Mouse (Mus musculus) CH12F3 (cell line): ENCODE results near the gene Isy1.

ENCODE experiments used
- in situ Hi-C: fragments of 300-500 bp; cut with MboI; formaldehyde crosslinking; loops from 2 replicates; pipeline ENCODE4 v1.14.3; 2020; ENCODE audit warnings: low sequenced_read_pairs

Isy1 gene

DNA sequence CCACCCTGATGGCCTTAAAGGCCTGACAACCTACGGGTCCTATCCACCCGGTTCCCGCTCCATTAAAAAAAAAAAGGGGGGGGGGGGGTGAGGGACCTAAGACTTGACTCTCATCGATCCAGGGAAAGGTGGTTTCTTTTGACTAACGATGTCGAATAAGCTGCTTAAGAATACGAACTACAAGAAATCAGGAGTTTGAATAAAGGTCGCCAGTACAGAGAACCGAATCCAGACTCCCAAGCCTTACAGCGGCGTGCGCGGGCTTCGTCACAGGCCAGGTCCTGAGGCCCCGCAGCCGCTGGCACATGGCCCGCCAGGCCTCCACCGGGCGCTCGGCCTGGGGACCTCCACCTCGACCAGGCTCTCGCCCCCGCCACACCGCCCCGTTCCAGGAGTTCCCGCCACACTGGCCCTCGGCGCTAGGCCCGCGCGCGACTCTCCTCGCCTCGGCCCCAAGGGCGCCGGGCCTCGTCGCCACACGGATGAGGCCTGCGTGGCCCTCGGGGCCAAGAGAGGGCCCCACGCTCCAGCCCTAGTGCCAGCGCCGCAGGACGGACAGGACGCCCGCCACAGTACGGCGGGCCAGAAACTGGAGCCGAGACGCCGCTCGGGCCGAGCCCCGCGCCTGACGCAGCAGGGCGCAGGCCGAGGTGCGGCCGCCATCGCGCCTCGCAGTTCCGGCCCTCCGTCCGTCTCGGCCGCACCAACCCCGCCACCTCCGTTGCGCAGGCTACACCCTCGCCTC is 11.7 kb upstream of the Isy1 start:
- in situ Hi-C loops = no loop called here

DNA sequence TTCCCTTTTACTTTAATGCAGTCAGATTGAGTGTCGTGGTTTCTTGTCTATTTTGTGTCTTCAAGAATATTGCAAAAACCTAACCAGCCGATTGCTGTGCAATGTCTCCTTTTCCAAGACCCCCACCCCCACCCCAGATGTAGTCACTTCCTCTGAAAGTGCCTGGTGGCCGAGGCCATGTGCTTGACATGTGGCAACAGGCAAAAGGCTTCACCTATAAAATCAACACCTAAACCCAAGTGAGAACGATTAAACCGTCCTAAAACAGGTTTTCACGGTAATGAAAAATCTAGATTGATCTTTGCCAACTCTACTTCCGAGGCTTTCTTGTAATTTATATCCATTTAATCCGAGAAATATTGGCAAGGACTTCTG is 11.2 kb upstream of the Isy1 start:
- in situ Hi-C loops = no loop called here

DNA sequence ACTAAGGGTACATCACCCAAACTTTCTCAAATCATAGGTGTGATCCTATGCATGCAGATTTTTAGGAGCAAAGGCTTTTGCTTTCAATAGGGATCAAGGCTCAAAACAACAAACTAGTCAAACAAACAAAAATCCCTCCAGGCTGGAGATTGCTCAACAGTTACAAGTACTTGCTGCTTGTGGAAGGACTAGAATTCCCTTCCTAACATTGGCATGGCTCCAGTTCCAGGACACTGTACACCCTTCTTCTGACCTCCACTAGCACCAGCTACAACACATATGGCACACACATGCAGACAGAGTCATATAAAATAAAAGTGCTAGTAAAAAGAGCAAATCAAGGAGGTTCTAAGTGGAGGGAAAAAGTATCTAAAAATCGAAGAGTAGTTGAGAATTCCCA is 8.2 kb upstream of the Isy1 start:
- in situ Hi-C loops = no loop called here

GRCm38 (mm10) chr6:87845031-87845695 is 6.6 kb upstream of the Isy1 start:
- in situ Hi-C loops = no loop called here

- in situ Hi-C loops = no loop called here
Observed at GRCm38 (mm10) chr6:87842254-87842653, 3.7 kb upstream of the Isy1 start.

GRCm38 (mm10) chr6:87841635-87842034 is 3.0 kb upstream of the Isy1 start:
- in situ Hi-C loops = no loop called here

DNA sequence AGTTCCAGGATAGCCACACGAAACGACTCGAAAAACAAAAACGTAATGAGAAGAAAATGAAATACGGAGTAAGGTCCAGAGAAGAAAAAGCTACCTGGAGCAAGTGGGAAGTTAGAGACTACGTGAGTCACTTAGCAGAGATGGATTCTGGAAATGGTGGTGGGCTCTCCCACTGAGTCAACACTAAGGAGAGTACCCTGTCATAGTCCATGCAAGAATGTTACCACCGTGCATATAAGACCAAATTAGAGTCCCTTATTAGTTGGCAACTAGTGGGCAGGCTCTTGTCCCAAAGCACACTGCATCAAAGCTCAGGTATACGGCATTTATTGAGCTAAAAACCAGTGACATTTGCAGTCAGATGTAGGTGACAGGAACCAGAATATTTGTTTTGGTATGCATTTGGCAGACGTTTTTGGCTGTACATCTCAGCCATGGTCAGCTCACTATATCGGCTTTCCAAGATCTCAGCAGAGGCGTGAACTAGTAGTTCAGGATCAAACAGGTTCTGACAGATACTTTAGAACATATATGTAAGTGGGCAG is 1.3 kb upstream of the Isy1 start:
- in situ Hi-C loops = no loop called here

- in situ Hi-C loops = no loop called here
Observed at GRCm38 (mm10) chr6:87835695-87836094, 2.9 kb downstream of the Isy1 start, which contains the start of gene Gm45140. Gene Gm45140, minus strand, starts transcription at chr6:87835795.

DNA sequence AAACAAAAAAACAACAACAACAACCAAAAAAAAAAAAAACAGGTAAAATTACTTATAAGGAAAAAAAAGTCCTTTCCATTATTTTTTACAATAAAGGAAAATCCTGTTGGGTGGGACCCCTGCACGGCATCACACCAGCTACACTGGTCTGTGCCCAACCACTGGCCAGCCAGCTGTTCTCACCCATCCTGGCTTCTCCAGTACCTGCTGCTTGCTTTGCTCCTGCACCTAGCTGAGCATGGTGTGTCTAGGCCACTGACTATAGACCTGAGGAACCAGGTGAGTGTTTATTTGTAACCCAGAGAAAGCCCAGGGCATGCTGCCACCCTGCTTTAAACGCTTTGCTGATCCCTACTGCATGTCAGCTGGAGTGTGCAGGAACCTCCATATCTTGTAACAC is 18.2 kb downstream of the Isy1 start:
- in situ Hi-C loops = no loop called here

- in situ Hi-C loops = no loop called here
Observed at GRCm38 (mm10) chr6:87814486-87814885, 24.1 kb downstream of the Isy1 start.

GRCm38 (mm10) chr6:87812656-87813055 is 25.9 kb downstream of the Isy1 start:
- in situ Hi-C loops = no loop called here

DNA sequence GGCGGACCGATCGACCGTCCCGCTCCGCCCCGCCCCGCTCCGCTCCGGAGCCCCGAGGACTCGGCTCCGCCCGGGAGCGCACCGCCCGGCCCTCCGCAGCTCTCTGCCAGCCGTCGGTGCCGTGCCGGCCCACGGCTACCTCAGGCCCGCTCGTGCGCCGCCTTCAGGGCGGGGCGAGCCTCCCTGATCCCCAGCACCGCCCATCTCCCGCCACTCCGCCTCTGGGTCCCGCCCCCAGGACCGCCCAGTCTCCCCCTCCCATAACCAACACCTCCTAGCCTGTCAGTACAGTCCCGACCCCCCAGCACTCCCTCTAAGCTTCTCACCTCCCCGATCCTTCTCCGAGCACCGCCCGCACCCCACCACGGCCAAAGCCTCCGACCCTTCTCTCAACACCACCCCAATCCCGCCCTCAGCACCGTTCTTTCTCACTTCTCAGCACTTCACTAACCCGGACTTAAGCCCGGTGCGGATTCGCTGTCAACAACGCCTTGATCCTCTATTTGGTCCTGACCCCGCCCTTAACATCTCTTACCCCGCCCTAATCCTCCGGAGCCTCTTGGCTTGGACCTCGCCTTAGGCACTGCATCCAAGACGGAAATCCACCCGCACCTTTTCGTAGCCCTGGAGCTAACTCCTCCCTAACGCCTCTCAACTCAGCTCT is 26.8 kb downstream of the Isy1 start, which contains the start of gene Rab43:
TSS of gene Rab43 (minus strand) at position 490 of the 664 bp plus-strand sequence.
- in situ Hi-C loops = no loop called here

DNA sequence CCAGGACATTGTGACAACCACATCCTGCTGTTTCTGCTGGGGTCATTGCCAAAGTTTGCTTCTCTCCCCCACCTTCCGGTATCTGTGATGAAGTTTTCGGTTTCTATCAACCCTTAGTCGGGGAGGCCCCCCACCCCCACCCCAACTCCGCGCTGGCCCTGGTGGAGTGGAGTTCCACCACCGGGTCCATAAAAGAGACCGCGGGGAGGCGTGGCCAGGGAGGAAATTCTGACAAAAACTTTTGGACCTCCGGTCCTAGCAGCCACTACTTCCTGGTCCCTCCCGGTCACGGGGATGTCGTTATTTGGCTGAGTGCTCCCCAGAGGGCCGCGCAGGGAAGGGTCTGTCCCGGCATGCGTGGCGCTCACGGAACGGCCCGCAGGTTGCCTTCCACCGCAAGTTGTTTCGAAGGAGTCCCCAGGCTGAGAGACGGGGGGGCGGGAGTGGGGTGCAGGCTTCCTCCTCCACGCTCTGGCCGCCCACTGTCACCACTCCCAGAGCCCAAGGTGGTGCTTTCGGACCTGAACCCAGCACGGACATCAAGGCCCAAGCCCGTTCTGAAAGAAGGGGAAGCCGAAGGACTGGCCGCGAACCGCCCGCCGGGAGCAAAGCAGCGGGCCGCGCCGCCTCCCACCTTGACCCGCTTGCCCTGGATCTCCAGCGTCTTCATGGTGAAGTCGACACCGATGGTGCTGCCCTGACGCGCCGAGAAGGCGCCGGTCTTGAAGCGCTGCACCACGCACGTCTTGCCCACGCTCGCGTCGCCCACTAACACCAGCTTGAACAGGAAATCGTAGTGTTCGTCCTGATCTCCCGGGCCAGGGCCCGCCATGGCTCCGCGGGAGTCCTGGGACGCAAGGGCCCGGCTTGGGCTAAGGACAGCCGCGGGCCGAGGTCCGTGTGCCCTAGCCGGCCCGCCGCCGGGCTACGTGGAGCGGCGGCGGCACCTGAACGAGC is 27.6 kb downstream of the Isy1 start:
- in situ Hi-C loops = no loop called here

DNA sequence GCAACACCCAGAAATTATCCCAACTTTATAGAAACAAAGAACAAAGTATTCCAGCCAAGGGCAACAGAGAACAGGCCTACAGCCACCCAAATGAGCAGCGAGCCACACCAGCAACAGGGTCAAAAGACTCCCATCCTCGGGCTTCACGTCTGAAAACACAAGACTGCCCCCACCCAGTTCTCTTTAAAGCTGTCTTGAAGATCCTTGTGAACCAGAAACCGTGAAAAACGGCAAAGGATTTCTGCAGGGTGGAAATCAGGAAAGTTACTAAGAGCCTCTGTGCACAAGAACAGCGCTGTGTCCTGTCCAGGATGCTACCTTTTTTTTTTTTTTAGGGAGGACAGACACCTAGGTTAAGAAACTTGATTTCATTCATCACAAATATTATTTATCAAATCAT is 28.3 kb downstream of the Isy1 start:
- in situ Hi-C loops = no loop called here

- in situ Hi-C loops = no loop called here
Observed at GRCm38 (mm10) chr6:87809651-87810161, 28.9 kb downstream of the Isy1 start.

- in situ Hi-C loops = no loop called here
Observed at GRCm38 (mm10) chr6:87809144-87809543, 29.5 kb downstream of the Isy1 start.

DNA sequence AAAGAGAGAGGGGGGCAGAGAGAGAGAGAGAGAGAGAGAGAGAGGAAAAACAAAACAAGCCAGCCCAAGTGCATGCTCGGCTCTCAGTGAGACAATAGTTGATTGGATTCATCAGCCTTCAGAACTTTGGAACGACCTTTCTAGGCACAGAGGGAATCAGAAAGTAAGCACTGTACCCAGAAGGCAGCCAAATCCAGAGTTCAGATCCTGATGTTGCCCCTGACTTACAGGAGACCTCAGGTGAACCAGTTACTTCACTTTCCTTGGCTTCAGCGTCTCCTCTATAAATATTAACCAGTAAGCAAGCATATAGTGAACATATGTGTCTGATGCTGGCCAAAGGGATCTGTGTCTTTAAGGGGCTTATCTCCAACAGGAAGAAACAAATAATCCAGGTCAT is 30.1 kb downstream of the Isy1 start:
- in situ Hi-C loops = no loop called here

GRCm38 (mm10) chr6:87807735-87808440 is 30.7 kb downstream of the Isy1 start:
- in situ Hi-C loops = no loop called here

DNA sequence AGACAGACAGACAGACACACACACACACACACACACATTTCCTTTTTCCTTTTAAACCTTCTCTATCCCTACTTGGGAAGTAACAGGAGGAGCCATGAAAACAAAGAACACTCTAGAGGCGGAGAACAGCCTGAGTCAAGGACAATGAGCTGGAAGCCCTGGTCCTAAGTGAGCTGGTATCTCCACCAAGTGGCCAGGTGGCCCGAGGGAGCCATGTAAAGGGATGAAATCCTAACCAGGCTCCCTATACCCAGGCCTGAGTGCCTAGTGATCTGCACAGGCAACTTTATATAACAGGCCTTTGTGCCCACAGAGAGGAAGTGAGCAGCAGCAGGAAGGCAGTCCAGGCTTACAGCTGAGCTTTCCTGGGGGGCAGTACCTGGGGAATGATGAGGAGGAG is 31.7 kb downstream of the Isy1 start:
- in situ Hi-C loops = no loop called here

DNA sequence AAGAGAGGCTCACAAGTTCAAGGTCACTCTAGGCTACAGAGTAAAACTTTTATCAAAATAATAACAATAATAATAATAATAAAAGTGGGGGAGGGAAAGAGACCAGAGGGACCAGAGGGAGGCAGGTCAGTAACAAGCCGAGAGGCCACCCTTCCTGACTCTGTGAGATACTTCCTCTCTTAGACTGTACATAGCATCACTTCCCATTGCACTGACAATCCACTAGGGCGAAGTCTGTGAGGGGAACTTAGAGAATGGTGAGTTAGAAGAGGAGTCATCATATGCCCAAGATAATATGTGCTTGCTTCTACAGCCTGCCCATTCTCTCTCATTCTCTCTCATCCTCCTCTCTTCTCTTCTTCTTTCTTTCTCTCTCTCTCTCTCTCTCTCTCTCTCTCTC is 32.6 kb downstream of the Isy1 start:
- in situ Hi-C loops = no loop called here
